9 mouse cellular contexts compared by ENCODE assay signal in genomic region chr13:94143063-94143652, GRCm38 (mm10).
DNase-seq lines count a peak whose midpoint lies in the region; ATAC-seq and TF ChIP-seq lines count a peak whose summit lies in the region.
"Had no signal": no experiment of that assay in that cellular context is flagged by ENCODE, and none has a peak within 500 bp of the region (broad histone marks: within the 10 kb centered on the region; RNA-seq: fewer than 3 reads in every experiment).

No protein-coding gene starts in this region.

- H3K9me3 ChIP-seq in heart, embryonic 16.5 days (replicated peaks; ENCODE audit: control insufficient read depth, low read length) = no peaks in the 10 kb centered on the region
- H3K9me3 ChIP-seq in liver, embryonic 12.5 days (replicated peaks) = no peaks in the 10 kb centered on the region
- no peaks in the 10 kb centered on the region for H3K9me3 ChIP-seq in neural tube, embryonic 12.5 days
- H3K9me3 ChIP-seq: stomach, embryonic 15.5 days had no signal

- ATAC-seq in heart, embryonic 16.5 days (replicated peaks; ENCODE audit: extremely low read depth, insufficient read depth, low FRiP score) = peak; percentile 42; the same call in 1 of the 2 replicates
- peak; percentile 30; the same call in 1 of the 2 replicates for ATAC-seq in liver, embryonic 12.5 days
- peak; percentile 65; the same call in 1 of the 2 replicates for ATAC-seq in neural tube, embryonic 12.5 days (ENCODE audit: low FRiP score, low read depth)
- ATAC-seq in activated CD4-positive, CD25-positive, alpha-beta regulatory T cell, adult 4 months = no peak

- TF ChIP-seq POLR2A in cortical plate, adult 2 months (IDR thresholded peaks at IDR 0.05; ENCODE audit: extremely low read depth, insufficient read depth, low read length) = no peak

- no peak overlapping the region for H3K4me3 ChIP-seq in cortical plate, adult 2 months (ENCODE audit: insufficient read depth, low read length)
- H3K4me3 ChIP-seq in heart, embryonic 16.5 days (ENCODE audit: low read length) = no peak overlapping the region
- H3K4me3 ChIP-seq in liver, embryonic 12.5 days = no peak overlapping the region
- H3K4me3 ChIP-seq in neural tube, embryonic 12.5 days = no peak overlapping the region
- H3K4me3 ChIP-seq: stomach, embryonic 15.5 days had no signal

- peak; percentile 57 for DNase-seq in 416B (ENCODE audit: low read depth)
- DNase-seq in ES-CJ7 (ENCODE audit: low read depth, low spot score) = peak; percentile 7
- DNase-seq in left cerebral cortex, adult 9 months (ENCODE audit: low spot score in 2 of 2) = no peak

- peaks cover 3% of the 10 kb centered on the region; the same call in 1 of the 2 replicates for H3K4me1 ChIP-seq in cortical plate, adult 2 months (ENCODE audit: control insufficient read depth, insufficient read depth, low read length)
- peaks cover 46% of the 10 kb centered on the region for H3K4me1 ChIP-seq in heart, embryonic 16.5 days (ENCODE audit: control insufficient read depth, insufficient read depth, low read length)
- H3K4me1 ChIP-seq in liver, embryonic 12.5 days = 0 out of 2 replicates have a peak, but pooled peaks cover 14% of the 10 kb centered on the region
- H3K4me1 ChIP-seq in neural tube, embryonic 12.5 days = peaks cover 17% of the 10 kb centered on the region

- H3K36me3 ChIP-seq in heart, embryonic 16.5 days (ENCODE audit: control insufficient read depth, insufficient read depth) = no peaks in the 10 kb centered on the region
- no peaks in the 10 kb centered on the region for H3K36me3 ChIP-seq in liver, embryonic 12.5 days
- H3K36me3 ChIP-seq in neural tube, embryonic 12.5 days = no peaks in the 10 kb centered on the region
- H3K36me3 ChIP-seq: stomach, embryonic 15.5 days had no signal

- H3K9ac ChIP-seq in heart, embryonic 16.5 days (ENCODE audit: low read length) = no peak overlapping the region
- no peak overlapping the region for H3K9ac ChIP-seq in liver, embryonic 12.5 days
- H3K9ac ChIP-seq in neural tube, embryonic 12.5 days = no peak overlapping the region
- H3K9ac ChIP-seq: stomach, embryonic 15.5 days had no signal

- H3K4me2 ChIP-seq in heart, embryonic 16.5 days (ENCODE audit: low read depth, low read length) = no peak overlapping the region
- no peak overlapping the region for H3K4me2 ChIP-seq in liver, embryonic 12.5 days
- H3K4me2 ChIP-seq in neural tube, embryonic 12.5 days (replicated peaks) = peak overlapping the region; percentile 29
- H3K4me2 ChIP-seq: stomach, embryonic 15.5 days had no signal

- no peak overlapping the region for H3K27ac ChIP-seq in cortical plate, adult 2 months (ENCODE audit: insufficient read depth, low read length)
- no peak overlapping the region for H3K27ac ChIP-seq in heart, embryonic 16.5 days (ENCODE audit: low read length)
- 0 out of 2 replicates have a peak overlapping the region, but pooled peaks have one; percentile 3 for H3K27ac ChIP-seq in liver, embryonic 12.5 days
- 0 out of 2 replicates have a peak overlapping the region, but pooled peaks have one; percentile 42 for H3K27ac ChIP-seq in neural tube, embryonic 12.5 days
- H3K27ac ChIP-seq: stomach, embryonic 15.5 days had no signal

- WGBS in heart, embryonic 16.5 days = 18% methylated on average over 12 of the region's 12 CpGs
- WGBS in liver, embryonic 12.5 days (ENCODE audit: insufficient replicate concordance) = 27% methylated on average over 12 of the region's 12 CpGs
- 8% methylated on average over 12 of the region's 12 CpGs for WGBS in neural tube, embryonic 12.5 days

- TF ChIP-seq CTCF in cortical plate, adult 2 months (IDR thresholded peaks at IDR 0.05; ENCODE audit: extremely low read depth, insufficient read depth, low read length) = peak; percentile 58

- H3K27me3 ChIP-seq in heart, embryonic 16.5 days (ENCODE audit: control insufficient read depth, insufficient read depth, low read length) = no peaks in the 10 kb centered on the region
- H3K27me3 ChIP-seq in liver, embryonic 12.5 days (replicated peaks) = no peaks in the 10 kb centered on the region
- H3K27me3 ChIP-seq in neural tube, embryonic 12.5 days (replicated peaks) = peaks cover 4% of the 10 kb centered on the region
- H3K27me3 ChIP-seq: stomach, embryonic 15.5 days had no signal

Comparison
In these comparisons a context has a peak if more than half of its experiments do, and no peak if none do; other contexts are left out.
1. DNase-seq: peak in 416B (single experiment) and ES-CJ7 (single experiment); none in left cerebral cortex, adult 9 months (0 of 2).
2. H3K27ac ChIP-seq: peak in liver, embryonic 12.5 days (single experiment) and neural tube, embryonic 12.5 days (single experiment); none in cortical plate, adult 2 months (single experiment) and heart, embryonic 16.5 days (single experiment).